Mouse (Mus musculus): ENCODE data around the gene Wdcp. TPM values are rescaled to one million over a fixed set of nuclear protein-coding genes. Genes with fewer than 3 reads are reported as not detected.
A peak's percentile ranks its signal among the peaks of the same experiment; 100 is the strongest.
"Not testable (repeated sequence)": the region's sequence is repeated elsewhere in the genome, so short reads cannot be mapped to it uniquely, and the experiment has no call there.

Gene Wdcp
- polyA plus RNA-seq, 1 experiment from 2014 or later, result 17.3 TPM

GRCm38 (mm10) chr12:4872983-4873477 lies 29.9 kb downstream of the Wdcp start:
- no peak overlapping the region for H3K4me3 ChIP-seq
- H3K9ac ChIP-seq (replicated peaks), result no peak overlapping the region
- no peak overlapping the region for H3K27ac ChIP-seq (replicated peaks)
- ATAC-seq (ENCODE audit: low FRiP score, low read depth), result no peak
- H3K27me3 ChIP-seq, result peaks cover 10% of the 10 kb centered on the region
- H3K36me3 ChIP-seq, result no peaks in the 10 kb centered on the region
- peaks cover 9% of the 10 kb centered on the region for H3K4me1 ChIP-seq
- H3K9me3 ChIP-seq, result no peaks in the 10 kb centered on the region
- no peak overlapping the region for H3K4me2 ChIP-seq (replicated peaks)
- WGBS, result 91% methylated on average over 5 of the region's 5 CpGs

- Histone ChIP-seq H3K27ac (replicated peaks) (no peak overlapping the region), H3K9me3 (no peaks in the 10 kb centered on the region), H3K4me1 (peaks cover 9% of the 10 kb centered on the region), H3K4me3 (peak overlapping the region; percentile 40; the same call in 1 of the 2 replicates), H3K36me3 (0 out of 2 replicates have a peak, but pooled peaks cover 3% of the 10 kb centered on the region), H3K27me3 (peaks cover 10% of the 10 kb centered on the region), H3K9ac (replicated peaks) (peak overlapping the region; percentile 46), H3K4me2 (replicated peaks) (peak overlapping the region; percentile 75; the same call in 1 of the 2 replicates)
- WGBS, result 80% methylated on average over 6 of the region's 6 CpGs
- ATAC-seq (ENCODE audit: low FRiP score, low read depth), result 0 out of 2 replicates have a peak, but pooled peaks have one; percentile 1
These were observed 30.4 kb downstream of the Wdcp start for GRCm38 (mm10) chr12:4873531-4873930.

GRCm38 (mm10) chr12:4874161-4874927 lies 31.2 kb downstream of the Wdcp start, which contains the start of gene Mfsd2b:
Mfsd2b (minus strand) TSS chr12:4874359.
- Histone ChIP-seq H3K4me3 (peak within 1 kb of the TSS; percentile 40), H3K9me3 (no peaks in the 10 kb centered on the region), H3K36me3 (peaks cover 9% of the 10 kb centered on the region; the same call in 1 of the 2 replicates), H3K4me2 (replicated peaks) (peak within 1 kb of the TSS; percentile 75), H3K9ac (replicated peaks) (peak within 1 kb of the TSS; percentile 46), H3K4me1 (peaks cover 9% of the 10 kb centered on the region), H3K27ac (replicated peaks) (no peak within 1 kb of the TSS), H3K27me3 (peaks cover 10% of the 10 kb centered on the region)
- 5% methylated on average over 24 of the region's 24 CpGs for WGBS
- ATAC-seq (ENCODE audit: low FRiP score, low read depth), result peak; percentile 83

- WGBS, result 90% methylated on average over 8 of the region's 8 CpGs
- peaks cover 13% of the 10 kb centered on the region for H3K36me3 ChIP-seq
- H3K4me2 ChIP-seq (replicated peaks), result no peak overlapping the region
- H3K9me3 ChIP-seq, result no peaks in the 10 kb centered on the region
- no peak overlapping the region for H3K4me3 ChIP-seq
- H3K27ac ChIP-seq (replicated peaks), result no peak overlapping the region
- no peak overlapping the region for H3K9ac ChIP-seq (replicated peaks)
- ATAC-seq (ENCODE audit: low FRiP score, low read depth), result no peak
- H3K4me1 ChIP-seq, result peaks cover 9% of the 10 kb centered on the region
- peaks cover 10% of the 10 kb centered on the region for H3K27me3 ChIP-seq
These were observed 32.5 kb downstream of the Wdcp start for GRCm38 (mm10) chr12:4875623-4876022.

- Histone ChIP-seq H3K9me3 (no peaks in the 10 kb centered on the region), H3K4me3 (no peak overlapping the region), H3K4me2 (replicated peaks) (no peak overlapping the region), H3K9ac (replicated peaks) (no peak overlapping the region), H3K27ac (replicated peaks) (no peak overlapping the region), H3K4me1 (peaks cover 9% of the 10 kb centered on the region), H3K36me3 (peaks cover 22% of the 10 kb centered on the region), H3K27me3 (peaks cover 3% of the 10 kb centered on the region)
- 73% methylated on average over 9 of the region's 9 CpGs for WGBS
- ATAC-seq (ENCODE audit: low FRiP score, low read depth), result no peak
These were observed 35.2 kb downstream of the Wdcp start for GRCm38 (mm10) chr12:4878296-4878783.

- H3K4me3 ChIP-seq, result no peak overlapping the region
- H3K36me3 ChIP-seq, result peaks cover 22% of the 10 kb centered on the region
- no peak for ATAC-seq (ENCODE audit: low FRiP score, low read depth)
- H3K9ac ChIP-seq (replicated peaks), result no peak overlapping the region
- no peaks in the 10 kb centered on the region; the same call in 1 of the 2 replicates for H3K27me3 ChIP-seq
- no peaks in the 10 kb centered on the region for H3K9me3 ChIP-seq
- no peak overlapping the region for H3K27ac ChIP-seq (replicated peaks)
- H3K4me1 ChIP-seq, result peaks cover 6% of the 10 kb centered on the region
- H3K4me2 ChIP-seq (replicated peaks), result no peak overlapping the region
- WGBS, result 96% methylated on average over 5 of the region's 5 CpGs
These were observed 35.9 kb downstream of the Wdcp start for GRCm38 (mm10) chr12:4879048-4879447.

- ATAC-seq (ENCODE audit: low FRiP score, low read depth), result no peak
- Histone ChIP-seq H3K9me3 (no peaks in the 10 kb centered on the region), H3K27ac (replicated peaks) (no peak overlapping the region), H3K27me3 (no peaks in the 10 kb centered on the region), H3K4me3 (no peak overlapping the region), H3K9ac (replicated peaks) (no peak overlapping the region), H3K36me3 (peaks cover 25% of the 10 kb centered on the region), H3K4me1 (no peaks in the 10 kb centered on the region), H3K4me2 (replicated peaks) (no peak overlapping the region)
- 93% methylated on average over 2 of the region's 2 CpGs for WGBS
These were observed 39.0 kb downstream of the Wdcp start for GRCm38 (mm10) chr12:4882086-4882485.

GRCm38 (mm10) chr12:4885062-4885461 lies 42.0 kb downstream of the Wdcp start:
- H3K27me3 ChIP-seq, result no peaks in the 10 kb centered on the region
- H3K4me1 ChIP-seq, result no peaks in the 10 kb centered on the region
- no peak for ATAC-seq (ENCODE audit: low FRiP score, low read depth)
- H3K9ac ChIP-seq (replicated peaks), result no peak overlapping the region
- peaks cover 12% of the 10 kb centered on the region for H3K36me3 ChIP-seq
- no peak overlapping the region for H3K4me2 ChIP-seq (replicated peaks)
- no peak overlapping the region for H3K27ac ChIP-seq (replicated peaks)
- no peaks in the 10 kb centered on the region for H3K9me3 ChIP-seq
- WGBS, result 90% methylated on average over 1 of the region's 1 CpGs
- H3K4me3 ChIP-seq, result no peak overlapping the region

GRCm38 (mm10) chr12:4886581-4886980 lies 43.5 kb downstream of the Wdcp start:
- H3K27me3 ChIP-seq; H3K27ac ChIP-seq (replicated peaks); ATAC-seq (ENCODE audit: low FRiP score, low read depth); H3K4me2 ChIP-seq (replicated peaks); H3K4me1 ChIP-seq; H3K9me3 ChIP-seq; H3K4me3 ChIP-seq; H3K9ac ChIP-seq (replicated peaks): not testable (repeated sequence)
- 98% methylated on average over 4 of the region's 4 CpGs for WGBS
- peaks cover 17% of the 10 kb centered on the region for H3K36me3 ChIP-seq

GRCm38 (mm10) chr12:4888739-4889138 lies 45.6 kb downstream of the Wdcp start:
- Histone ChIP-seq H3K4me2 (replicated peaks) (no peak overlapping the region), H3K27ac (replicated peaks) (no peak overlapping the region), H3K27me3 (no peaks in the 10 kb centered on the region), H3K4me3 (no peak overlapping the region), H3K4me1 (no peaks in the 10 kb centered on the region), H3K9me3 (no peaks in the 10 kb centered on the region), H3K36me3 (peaks cover 16% of the 10 kb centered on the region; the same call in 1 of the 2 replicates), H3K9ac (replicated peaks) (no peak overlapping the region)
- ATAC-seq (ENCODE audit: low FRiP score, low read depth), result no peak

GRCm38 (mm10) chr12:4889251-4889650 lies 46.1 kb downstream of the Wdcp start:
- Histone ChIP-seq H3K4me2 (replicated peaks) (no peak overlapping the region), H3K9me3 (no peaks in the 10 kb centered on the region), H3K27me3 (no peaks in the 10 kb centered on the region), H3K4me3 (no peak overlapping the region), H3K4me1 (no peaks in the 10 kb centered on the region), H3K27ac (replicated peaks) (no peak overlapping the region), H3K9ac (replicated peaks) (no peak overlapping the region), H3K36me3 (peaks cover 16% of the 10 kb centered on the region; the same call in 1 of the 2 replicates)
- ATAC-seq (ENCODE audit: low FRiP score, low read depth), result no peak
- 95% methylated on average over 2 of the region's 2 CpGs for WGBS

GRCm38 (mm10) chr12:4889891-4890290 lies 46.8 kb downstream of the Wdcp start:
- peaks cover 16% of the 10 kb centered on the region; the same call in 1 of the 2 replicates for H3K36me3 ChIP-seq
- no peak overlapping the region for H3K4me3 ChIP-seq
- no peaks in the 10 kb centered on the region for H3K4me1 ChIP-seq
- H3K27ac ChIP-seq (replicated peaks), result no peak overlapping the region
- H3K9me3 ChIP-seq, result no peaks in the 10 kb centered on the region
- WGBS, result 94% methylated on average over 1 of the region's 1 CpGs
- no peaks in the 10 kb centered on the region for H3K27me3 ChIP-seq
- H3K4me2 ChIP-seq (replicated peaks), result no peak overlapping the region
- ATAC-seq (ENCODE audit: low FRiP score, low read depth), result no peak
- H3K9ac ChIP-seq (replicated peaks), result no peak overlapping the region

All from midbrain, embryonic 12.5 days (tissue).